Mouse (Mus musculus): ENCODE measurements at regions not wholly inside any gene's neighbourhood (a gene's known extent, or its start where the extent isn't known, plus 50 kb on each side); places are given as distances from the start of the nearest gene placed in this dataset.
"Not testable (repeated sequence)": the region's sequence is repeated elsewhere in the genome, so short reads cannot be mapped to it uniquely, and the experiment has no call there.

DNA sequence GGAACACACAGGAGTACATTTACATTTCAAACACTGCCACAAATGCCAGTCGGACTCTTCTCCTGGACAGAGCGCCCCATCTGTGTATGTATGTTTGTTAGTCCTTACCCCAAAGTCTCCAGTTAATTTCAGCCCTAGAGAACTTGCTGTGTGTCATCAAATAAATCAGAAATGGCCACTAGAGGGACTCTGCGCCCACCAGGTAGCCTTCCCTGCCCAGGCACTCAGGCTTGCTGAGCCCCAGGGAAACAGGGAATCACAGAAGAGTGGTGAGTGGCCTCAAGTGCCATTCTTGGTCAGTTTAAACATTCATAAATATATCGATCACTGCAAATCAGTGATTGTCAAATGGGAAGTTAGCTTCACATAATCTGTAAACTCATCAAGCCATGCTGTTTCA lies 102.8 kb upstream of the Ube2dnl1 start:
- DNase-seq: not testable (repeated sequence)

DNA sequence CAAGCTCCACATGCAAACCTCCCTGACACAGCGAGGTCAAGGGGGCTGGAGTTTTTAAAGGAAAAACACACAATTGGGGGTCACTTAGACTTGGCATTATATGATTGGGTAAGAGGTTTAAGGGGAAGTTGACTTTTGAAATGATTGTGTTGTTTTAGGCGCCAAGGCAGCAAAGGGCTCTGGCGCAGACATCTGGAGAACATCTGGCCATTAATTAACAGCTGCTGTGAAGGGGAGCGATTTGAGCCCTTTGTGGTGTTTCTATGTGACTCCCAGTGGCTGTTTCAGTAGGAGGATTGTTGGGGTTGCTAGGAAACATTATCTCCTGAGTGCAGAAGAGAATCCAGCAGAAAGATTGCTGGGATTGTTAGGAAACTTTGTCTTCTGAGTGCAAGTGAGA lies 88.5 kb upstream of the Ube2dnl1 start:
- DNase-seq: peak; percentile 11 to 35

DNA sequence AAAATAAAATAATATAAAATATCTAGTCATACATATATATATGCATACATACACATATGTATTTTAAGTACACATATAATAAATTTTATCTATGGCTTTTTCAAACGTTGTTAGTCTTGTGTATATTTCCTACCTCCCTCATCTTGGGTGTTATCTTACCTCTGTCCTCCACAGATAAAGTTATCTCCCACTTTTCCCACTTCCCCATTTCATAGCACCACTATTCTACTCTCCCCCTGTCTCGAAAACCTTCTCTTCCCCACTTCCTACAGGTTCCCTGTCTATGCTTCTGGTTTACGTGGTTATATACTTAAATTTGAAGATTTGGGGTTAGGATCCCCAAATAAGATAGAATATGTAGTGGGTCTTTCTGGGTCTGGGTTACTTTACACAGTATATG lies 67.9 kb upstream of the Ube2dnl1 start:
- no peak for DNase-seq

DNA sequence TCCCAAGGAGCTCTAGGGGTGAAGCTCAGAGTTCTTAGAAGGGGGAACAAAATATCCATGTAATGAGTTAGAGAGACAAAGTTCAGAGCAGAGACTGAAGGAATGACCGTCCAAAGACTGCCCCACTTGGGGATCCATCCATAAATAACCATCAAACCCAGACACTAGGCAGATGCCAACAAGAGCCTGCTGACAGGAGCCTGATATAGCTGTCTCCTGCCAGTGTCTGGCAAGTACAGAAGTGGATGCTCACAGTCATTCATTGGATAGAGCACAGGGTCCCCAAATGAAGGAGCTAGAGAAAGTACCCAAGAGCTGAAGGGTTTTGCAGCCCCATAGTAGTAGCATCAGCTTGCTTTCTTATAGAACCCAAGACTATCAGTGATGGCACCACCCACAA lies 61.3 kb upstream of the Ube2dnl1 start:
- peak; percentile 3 to 35 for DNase-seq

Data from heart, adult 18-20 months (tissue).